Mouse (Mus musculus) midbrain, embryonic 16.5 days (tissue): Measurements from ENCODE around the gene Zmynd8. TPM values are rescaled to one million over a fixed set of nuclear protein-coding genes. Genes with fewer than 3 reads are reported as not detected.
A peak's percentile ranks its signal among the peaks of the same experiment; 100 is the strongest.

Experiments
- ATAC-seq: fragments of 200-750 bp; cut with Nextera tagmentation; 2 replicates; pipeline ENCODE4 v1.8.0; 2017; ENCODE audit warnings: moderate TSS enrichment
- H3K27ac ChIP-seq: fragments of 300-500 bp; sonication (generic); 2 replicates; pipeline ENCODE4 v1.5.1; 2014; ENCODE audit warnings: mild to moderate bottlenecking, low read length, mixed read lengths
- H3K27me3 ChIP-seq: fragments of 300-500 bp; sonication (generic); 2 replicates; pipeline ENCODE4 v1.6.1; 2014; ENCODE audit warnings: low read depth, low read length, mixed read lengths; ENCODE audit not compliant: control insufficient read depth, insufficient read depth
- H3K36me3 ChIP-seq: fragments of 300-500 bp; sonication (generic); 2 replicates; pipeline ENCODE4 v1.6.1; 2014; ENCODE audit warnings: mild to moderate bottlenecking, low read length, moderate library complexity, mixed read lengths; ENCODE audit not compliant: control insufficient read depth, insufficient read depth
- H3K4me1 ChIP-seq: fragments of 300-500 bp; sonication (generic); 2 replicates; pipeline ENCODE4 v1.6.1; 2014; ENCODE audit warnings: mild to moderate bottlenecking, low read length, mixed read lengths; ENCODE audit not compliant: control insufficient read depth, insufficient read depth
- H3K4me2 ChIP-seq: fragments of 300-500 bp; sonication (generic); 2 replicates; pipeline ENCODE4 v1.6.1; 2014; ENCODE audit warnings: mild to moderate bottlenecking, low read length, mixed read lengths
- H3K4me3 ChIP-seq: fragments of 300-500 bp; sonication (generic); 2 replicates; pipeline ENCODE4 v1.5.1; 2014; ENCODE audit warnings: low read depth, mild to moderate bottlenecking, low read length, moderate library complexity, mixed read lengths
- H3K9ac ChIP-seq: fragments of 300-500 bp; sonication (generic); 2 replicates; pipeline ENCODE4 v1.6.1; 2014; ENCODE audit warnings: low read depth, low read length, mixed read lengths
- H3K9me3 ChIP-seq: fragments of 300-500 bp; sonication (generic); replicated peaks from 2 replicates; pipeline ENCODE4 v1.6.1; 2014; ENCODE audit warnings: mild to moderate bottlenecking, low read length, mixed read lengths; ENCODE audit not compliant: control insufficient read depth, poor library complexity, severe bottlenecking
- WGBS: fragments of 180-500 bp; shearing (Covaris S2); extraction: QIAGEN DNeasy Blood & Tissue Kit; methylation state at CpG from one replicate; pipeline ENCODE4 v1.1.7; 2014; 5-methylcytosine and 5-hydroxymethylcytosine counted together
- polyA plus RNA-seq: library from polyadenylated mRNA; unstranded; fragments of >200 nt; fragmentation: Nextera tagmentation; extraction: Ambion mirVana; gene quantifications from 2 replicates; pipeline ENCODE4 v1.2.1, GENCODE M21; 2015

Zmynd8 gene
- polyA plus RNA-seq, 1 experiment from 2014 or later, result 78.7 TPM

DNA sequence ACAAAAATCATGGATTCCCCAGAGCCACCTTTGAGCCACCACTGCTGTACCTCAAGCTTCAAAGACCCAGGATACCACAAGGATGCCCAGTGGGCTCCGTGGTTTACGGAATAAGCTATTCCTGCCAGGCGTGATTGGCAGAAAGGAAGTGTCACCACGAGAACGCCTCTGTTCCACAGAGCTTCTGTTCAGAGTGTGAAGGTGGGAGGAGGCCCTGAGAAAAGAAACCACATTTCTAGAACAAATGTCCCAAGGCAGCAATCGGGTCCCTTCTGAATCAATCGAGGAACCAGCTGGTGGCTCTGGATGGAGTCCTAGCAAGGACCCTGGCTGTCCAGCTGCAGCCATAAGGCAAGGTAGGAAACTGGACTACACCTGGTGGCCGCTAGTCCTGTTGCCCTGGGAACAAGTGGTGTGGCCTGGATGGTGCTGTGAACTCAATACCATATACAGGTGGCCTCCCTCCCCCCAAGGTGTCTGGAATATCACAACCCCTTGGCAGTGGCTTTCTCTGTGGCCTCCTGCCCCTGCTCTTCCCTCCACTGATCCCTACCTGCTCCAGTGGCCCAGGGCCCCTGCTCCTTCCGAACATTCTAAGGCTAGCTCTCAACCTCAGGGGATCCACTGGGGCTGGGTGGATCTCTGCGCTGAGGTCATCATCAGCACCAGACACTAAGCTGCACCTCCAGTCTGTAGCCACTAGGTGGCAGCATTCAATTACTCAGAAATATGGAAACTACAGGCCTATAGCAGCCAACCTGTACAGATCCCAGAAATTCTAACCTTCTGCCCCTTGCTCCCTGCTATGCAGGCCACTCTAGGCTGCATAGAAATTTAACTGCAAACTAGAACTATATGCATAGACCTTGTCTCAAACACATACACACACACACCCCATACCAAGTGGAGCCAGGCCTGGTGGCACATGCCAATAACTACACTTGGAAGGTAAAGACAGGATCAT, 79.5 kb downstream of the Zmynd8 start:
- WGBS, result 77% methylated on average over 10 of the region's 10 CpGs
- no peaks in the 10 kb centered on the region for H3K27me3 ChIP-seq
- H3K9me3 ChIP-seq, result no peaks in the 10 kb centered on the region
- H3K4me1 ChIP-seq, result no peaks in the 10 kb centered on the region; the same call in 1 of the 2 replicates
- peak; percentile 54 for ATAC-seq
- no peak overlapping the region for H3K4me2 ChIP-seq
- no peak overlapping the region for H3K9ac ChIP-seq
- H3K36me3 ChIP-seq, result peaks cover 22% of the 10 kb centered on the region
- H3K4me3 ChIP-seq, result no peak overlapping the region
- H3K27ac ChIP-seq, result no peak overlapping the region

DNA sequence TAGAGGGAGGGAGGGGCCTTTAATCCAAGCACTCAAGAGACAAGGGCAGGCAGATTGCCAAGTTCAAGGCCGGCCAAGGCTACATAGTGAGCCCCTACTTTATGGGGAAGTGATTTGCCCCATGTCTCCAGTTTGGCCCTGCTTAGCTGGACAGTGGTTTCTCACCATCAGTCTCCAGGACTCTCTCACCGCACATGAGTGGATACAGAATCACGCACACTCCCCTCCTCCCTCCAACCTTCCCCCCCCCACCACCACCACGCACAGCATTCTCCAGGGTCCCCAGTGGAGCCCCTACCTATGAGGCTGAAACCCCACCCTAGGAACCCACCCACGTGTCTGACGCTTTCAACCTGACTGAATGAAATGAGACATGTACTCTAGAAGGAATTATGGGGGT, 80.2 kb downstream of the Zmynd8 start:
- no peak overlapping the region for H3K4me2 ChIP-seq
- H3K4me3 ChIP-seq, result no peak overlapping the region
- no peaks in the 10 kb centered on the region for H3K27me3 ChIP-seq
- no peak for ATAC-seq
- no peak overlapping the region for H3K9ac ChIP-seq
- no peak overlapping the region for H3K27ac ChIP-seq
- peaks cover 3% of the 10 kb centered on the region; the same call in 1 of the 2 replicates for H3K4me1 ChIP-seq
- peaks cover 24% of the 10 kb centered on the region for H3K36me3 ChIP-seq
- H3K9me3 ChIP-seq, result no peaks in the 10 kb centered on the region
- 86% methylated on average over 6 of the region's 6 CpGs for WGBS

- Histone ChIP-seq H3K4me2 (no peak overlapping the region), H3K27ac (peak overlapping the region; percentile 51; the same call in 1 of the 2 replicates), H3K9ac (no peak overlapping the region), H3K27me3 (no peaks in the 10 kb centered on the region), H3K36me3 (peaks cover 28% of the 10 kb centered on the region), H3K4me3 (no peak overlapping the region), H3K4me1 (0 out of 2 replicates have a peak, but pooled peaks cover 3% of the 10 kb centered on the region), H3K9me3 (no peaks in the 10 kb centered on the region)
- ATAC-seq, result no peak
- WGBS, result 85% methylated on average over 10 of the region's 10 CpGs
These were observed 81.4 kb downstream of the Zmynd8 start for GRCm38 (mm10) chr2:165817437-165817836.

- H3K4me1 ChIP-seq, result 0 out of 2 replicates have a peak, but pooled peaks cover 3% of the 10 kb centered on the region
- no peak overlapping the region for H3K4me2 ChIP-seq
- H3K27ac ChIP-seq, result no peak overlapping the region
- H3K9ac ChIP-seq, result no peak overlapping the region
- H3K9me3 ChIP-seq, result no peaks in the 10 kb centered on the region
- H3K4me3 ChIP-seq, result no peak overlapping the region
- ATAC-seq, result no peak
- H3K27me3 ChIP-seq, result no peaks in the 10 kb centered on the region
- WGBS, result 76% methylated on average over 26 of the region's 28 CpGs
- H3K36me3 ChIP-seq, result peaks cover 28% of the 10 kb centered on the region
These were observed 83.5 kb downstream of the Zmynd8 start for GRCm38 (mm10) chr2:165815103-165815880.

DNA sequence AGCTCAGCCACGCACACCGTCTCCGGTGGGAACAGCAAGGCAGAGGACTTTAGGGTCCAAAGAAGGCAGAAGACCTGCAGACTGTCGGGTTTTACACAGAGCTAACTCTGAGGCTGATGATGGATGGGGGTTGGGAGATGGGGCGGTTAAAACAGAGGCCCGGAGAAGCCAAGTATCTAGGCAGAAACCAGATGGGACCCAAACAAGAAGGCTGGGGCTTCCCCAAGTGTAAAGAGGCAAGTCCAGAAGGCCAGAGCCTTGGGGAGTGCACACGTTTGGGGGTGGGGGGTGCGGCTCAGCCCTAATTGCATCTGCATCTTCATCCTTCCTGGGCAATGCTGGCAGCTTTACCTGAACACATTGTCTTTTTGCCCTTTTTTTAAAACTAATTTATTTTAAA, 85.9 kb downstream of the Zmynd8 start:
- peaks cover 28% of the 10 kb centered on the region for H3K36me3 ChIP-seq
- 89% methylated on average over 8 of the region's 8 CpGs for WGBS

GRCm38 (mm10) chr2:165811536-165811935, 87.3 kb downstream of the Zmynd8 start:
- Histone ChIP-seq H3K36me3 (peaks cover 37% of the 10 kb centered on the region), H3K9ac (no peak overlapping the region), H3K27me3 (no peaks in the 10 kb centered on the region), H3K4me3 (no peak overlapping the region), H3K4me1 (0 out of 2 replicates have a peak, but pooled peaks cover 3% of the 10 kb centered on the region), H3K4me2 (no peak overlapping the region), H3K9me3 (no peaks in the 10 kb centered on the region), H3K27ac (no peak overlapping the region)
- 0 out of 2 replicates have a peak, but pooled peaks have one; percentile 18 for ATAC-seq
- WGBS, result 61% methylated on average over 5 of the region's 5 CpGs

More for the DNA sequence above, 85.9 kb downstream of the Zmynd8 start:
- ATAC-seq, result no peak
- no peak overlapping the region for H3K4me3 ChIP-seq
- H3K9ac ChIP-seq, result no peak overlapping the region
- H3K4me2 ChIP-seq, result no peak overlapping the region
- no peaks in the 10 kb centered on the region for H3K27me3 ChIP-seq
- H3K27ac ChIP-seq, result no peak overlapping the region
- no peaks in the 10 kb centered on the region for H3K9me3 ChIP-seq
- H3K4me1 ChIP-seq, result 0 out of 2 replicates have a peak, but pooled peaks cover 3% of the 10 kb centered on the region

DNA sequence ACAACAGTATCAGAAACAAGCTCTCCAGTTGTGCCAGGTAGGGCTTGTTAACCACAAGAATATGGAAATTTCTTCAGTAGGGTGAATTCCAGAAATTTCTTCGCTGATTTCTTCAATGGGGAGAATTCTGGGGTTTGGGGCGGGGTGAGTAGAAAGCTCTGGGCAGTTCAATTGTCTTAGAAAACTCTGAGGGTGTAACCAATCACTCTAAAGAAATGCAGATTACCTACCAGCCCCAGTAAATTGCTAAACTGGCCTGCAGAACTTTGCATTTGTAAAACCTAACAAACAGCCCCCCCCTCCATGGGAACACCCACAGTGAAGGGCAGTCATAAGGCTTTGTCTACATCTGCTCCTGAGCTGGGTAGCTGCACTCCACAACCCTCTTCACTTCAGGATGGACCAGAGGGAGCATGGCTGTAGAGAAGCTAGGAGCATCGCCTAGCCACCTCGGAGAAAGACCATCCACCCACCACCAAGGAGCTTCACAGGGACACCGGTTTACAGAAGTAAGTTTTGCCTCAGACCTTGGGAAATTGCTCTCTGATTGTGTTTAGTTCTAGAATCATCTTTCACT, 88.8 kb downstream of the Zmynd8 start:
- no peak for ATAC-seq
- H3K4me3 ChIP-seq, result no peak overlapping the region
- H3K4me2 ChIP-seq, result no peak overlapping the region
- no peaks in the 10 kb centered on the region for H3K27me3 ChIP-seq
- no peak overlapping the region for H3K9ac ChIP-seq
- H3K36me3 ChIP-seq, result peaks cover 48% of the 10 kb centered on the region
- 83% methylated on average over 5 of the region's 5 CpGs for WGBS
- H3K4me1 ChIP-seq, result 0 out of 2 replicates have a peak, but pooled peaks cover 3% of the 10 kb centered on the region
- no peaks in the 10 kb centered on the region for H3K9me3 ChIP-seq
- no peak overlapping the region for H3K27ac ChIP-seq

GRCm38 (mm10) chr2:165809091-165809490, 89.7 kb downstream of the Zmynd8 start:
- Histone ChIP-seq H3K27me3 (no peaks in the 10 kb centered on the region), H3K9me3 (no peaks in the 10 kb centered on the region), H3K9ac (no peak overlapping the region), H3K4me2 (no peak overlapping the region), H3K4me1 (0 out of 2 replicates have a peak, but pooled peaks cover 3% of the 10 kb centered on the region), H3K4me3 (no peak overlapping the region), H3K27ac (no peak overlapping the region), H3K36me3 (peaks cover 48% of the 10 kb centered on the region)
- 94% methylated on average over 5 of the region's 5 CpGs for WGBS
- ATAC-seq, result no peak
